8 mouse cellular contexts compared by ENCODE assay signal in genomic region chr19:15868865-15869698, GRCm38 (mm10).
A peak's percentile ranks its signal among the peaks of the same experiment; 100 is the strongest.
DNase-seq lines count a peak whose midpoint lies in the region; ATAC-seq lines count a peak whose summit lies in the region.

No protein-coding gene starts in this region.

- peaks cover 2% of the 10 kb centered on the region; the same call in 1 of the 2 replicates for H3K27me3 ChIP-seq in limb, embryonic 10.5 days (ENCODE audit: low read depth, poor library complexity, severe bottlenecking)
- H3K27me3 ChIP-seq in heart, embryonic 12.5 days (replicated peaks) = no peaks in the 10 kb centered on the region

- peaks cover 21% of the 10 kb centered on the region for H3K4me1 ChIP-seq in limb, embryonic 10.5 days
- no peaks in the 10 kb centered on the region for H3K4me1 ChIP-seq in heart, embryonic 12.5 days (replicated peaks)

- peak; percentile 28 for DNase-seq in layer of hippocampus, adult 11-12 months (ENCODE audit: low spot score)
- no peak for DNase-seq in layer of hippocampus, adult 9-11 months
- DNase-seq in brain, embryonic 18.5 days (ENCODE audit: low read depth, low spot score) = peak; percentile 34
- peak; percentile 15 to 51 for DNase-seq in frontal cortex, postnatal 36 days (ENCODE audit: low spot score in 2 of 2)
- DNase-seq in limb, embryonic 10.5 days (ENCODE audit: low spot score) = peak; percentile 45

- no peak overlapping the region for H3K9ac ChIP-seq in heart, embryonic 12.5 days

- 36% methylated on average over 7 of the region's 7 CpGs for WGBS in limb, embryonic 10.5 days
- 36% methylated on average over 7 of the region's 7 CpGs for WGBS in heart, embryonic 12.5 days

- no peaks in the 10 kb centered on the region for H3K36me3 ChIP-seq in limb, embryonic 10.5 days
- no peaks in the 10 kb centered on the region for H3K36me3 ChIP-seq in heart, embryonic 12.5 days

- H3K4me2 ChIP-seq in heart, embryonic 12.5 days = no peak overlapping the region

- H3K27ac ChIP-seq in limb, embryonic 10.5 days = peak overlapping the region; percentile 56; the same call in 1 of the 2 replicates
- no peak overlapping the region for H3K27ac ChIP-seq in heart, embryonic 12.5 days (ENCODE audit: poor library complexity, severe bottlenecking)

- ATAC-seq in neutrophil, adult 5-6 weeks (ENCODE audit: extremely low read depth, insufficient number of reproducible peaks, low FRiP score, poor library complexity, severe bottlenecking) = peak; percentile 47; the same call in 1 of the 2 replicates
- no peak for ATAC-seq in activated CD4-positive, CD25-positive, alpha-beta regulatory T cell, adult 4 months
- no peak for ATAC-seq in heart, embryonic 12.5 days (ENCODE audit: insufficient number of reproducible peaks, low FRiP score)

- H3K9me3 ChIP-seq in limb, embryonic 10.5 days (replicated peaks) = no peaks in the 10 kb centered on the region
- no peaks in the 10 kb centered on the region for H3K9me3 ChIP-seq in heart, embryonic 12.5 days (replicated peaks)

- no peak overlapping the region for H3K4me3 ChIP-seq in limb, embryonic 10.5 days
- no peak overlapping the region for H3K4me3 ChIP-seq in heart, embryonic 12.5 days
